Mouse (Mus musculus) T-helper 17 cell (primary cell): ENCODE measurements at regions not wholly inside any gene's neighbourhood (a gene's known extent, or its start where the extent isn't known, plus 50 kb on each side); places are given as distances from the start of the nearest gene placed in this dataset.

Experiments used
- in situ Hi-C, 2 experiments: fragments of 300-600 bp; cut with MboI, MseI; formaldehyde crosslinking; loops; 1 replicate in 1 of 2; 2 replicates in 1 of 2; pipeline ENCODE4 v1.15.1; 2025; ENCODE audit warnings: high pct_unique_total_duplicates in 2 of 2

DNA sequence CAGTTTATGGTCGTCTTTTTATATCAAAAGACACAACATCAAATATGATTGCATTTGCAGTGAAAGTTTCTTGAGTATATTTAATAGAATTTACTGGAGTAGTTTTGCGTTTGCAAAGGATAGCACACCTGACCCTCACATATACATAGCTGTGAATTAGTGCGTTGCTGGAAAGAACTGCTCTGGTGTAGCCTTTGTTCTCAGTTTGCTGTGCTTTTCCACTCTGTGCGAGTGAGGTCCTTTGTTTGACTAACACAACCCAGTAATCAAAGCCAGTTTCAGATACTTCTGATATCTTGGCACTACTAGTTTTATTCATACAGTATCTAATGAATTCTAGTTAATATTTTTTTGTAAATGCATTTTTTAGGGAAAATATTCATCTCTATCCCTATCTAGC, 84.7 kb downstream of the Trim52 start:
- in situ Hi-C loops = no loop called here

DNA sequence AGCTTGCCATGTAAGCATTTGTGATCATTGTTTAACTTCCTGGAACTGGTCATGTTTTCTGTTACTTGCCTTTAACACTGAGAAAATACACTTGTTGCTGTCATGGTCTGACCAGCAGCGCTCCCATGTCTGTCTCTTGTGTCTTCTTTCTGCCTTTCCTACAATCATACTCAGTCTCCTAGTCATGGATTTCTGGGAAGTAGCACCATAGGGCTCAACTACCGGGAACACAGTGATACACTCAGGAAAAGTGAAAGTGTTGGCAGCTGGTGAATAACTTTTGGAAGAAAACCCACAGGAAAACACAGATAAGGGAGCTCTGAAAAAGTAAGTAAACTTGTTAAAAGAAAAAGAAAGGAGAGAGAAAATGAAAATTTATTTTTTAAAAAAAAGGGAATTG, 87.6 kb downstream of the Trim52 start:
- in situ Hi-C loops = no loop called here

DNA sequence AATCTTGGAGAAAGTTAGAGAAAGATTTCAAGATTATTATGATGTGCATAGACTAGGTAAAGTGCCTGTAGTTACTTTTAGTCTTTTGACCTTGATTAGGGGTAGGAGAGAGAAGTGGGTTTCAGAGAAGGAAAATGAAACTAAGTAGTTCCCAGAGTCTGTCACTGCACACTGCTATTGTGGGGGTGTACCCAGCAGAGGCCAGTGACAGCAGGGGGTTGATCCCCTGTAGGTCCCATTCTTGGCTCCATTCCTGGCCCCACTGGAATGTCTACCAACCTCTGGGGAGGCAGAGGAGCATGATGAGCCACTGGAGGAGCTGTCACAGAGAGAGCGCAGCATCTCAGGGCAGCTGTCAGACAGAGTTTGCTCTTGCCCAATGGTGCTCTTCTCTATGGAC, 88.1 kb downstream of the Trim52 start:
- in situ Hi-C loops = no loop called here

DNA sequence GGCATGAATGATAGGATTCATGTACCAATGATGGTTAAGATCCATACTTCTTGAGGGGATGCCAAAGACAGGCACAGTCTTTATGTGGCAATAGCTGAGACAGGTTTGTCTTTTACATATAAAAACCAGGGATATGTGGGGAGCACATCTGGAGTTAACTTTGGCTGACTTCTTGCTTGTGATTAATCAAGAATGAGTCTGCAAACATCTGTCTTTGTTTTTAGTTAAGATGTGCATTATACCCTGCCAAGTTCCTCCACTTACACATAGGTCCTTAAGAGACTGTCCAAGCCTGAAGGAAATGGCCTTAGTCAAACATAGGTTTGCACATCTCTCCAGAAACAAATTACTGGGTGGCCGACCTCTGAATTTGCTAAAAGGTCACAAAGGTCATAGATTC, 91.8 kb downstream of the Trim52 start:
- in situ Hi-C loops = no loop called here

DNA sequence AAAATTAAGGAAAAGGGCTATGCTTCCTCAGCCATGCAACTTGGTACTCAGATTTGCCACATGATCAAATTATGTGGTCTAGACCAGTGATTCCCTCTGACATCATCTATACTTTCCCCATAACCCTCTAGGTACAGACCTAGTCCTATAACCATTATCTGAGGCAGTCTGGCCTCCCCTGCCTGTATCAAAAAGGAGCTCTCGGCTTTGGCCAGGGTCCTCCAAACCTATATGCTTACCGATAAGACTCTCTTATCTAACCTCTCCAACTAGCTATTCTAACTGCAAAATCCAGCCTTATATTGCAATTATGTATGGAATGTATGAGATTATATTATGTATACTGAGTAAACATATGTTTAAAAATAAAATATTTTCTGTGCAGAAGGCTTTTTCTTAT, 93.1 kb downstream of the Trim52 start:
- in situ Hi-C loops = no loop called here

DNA sequence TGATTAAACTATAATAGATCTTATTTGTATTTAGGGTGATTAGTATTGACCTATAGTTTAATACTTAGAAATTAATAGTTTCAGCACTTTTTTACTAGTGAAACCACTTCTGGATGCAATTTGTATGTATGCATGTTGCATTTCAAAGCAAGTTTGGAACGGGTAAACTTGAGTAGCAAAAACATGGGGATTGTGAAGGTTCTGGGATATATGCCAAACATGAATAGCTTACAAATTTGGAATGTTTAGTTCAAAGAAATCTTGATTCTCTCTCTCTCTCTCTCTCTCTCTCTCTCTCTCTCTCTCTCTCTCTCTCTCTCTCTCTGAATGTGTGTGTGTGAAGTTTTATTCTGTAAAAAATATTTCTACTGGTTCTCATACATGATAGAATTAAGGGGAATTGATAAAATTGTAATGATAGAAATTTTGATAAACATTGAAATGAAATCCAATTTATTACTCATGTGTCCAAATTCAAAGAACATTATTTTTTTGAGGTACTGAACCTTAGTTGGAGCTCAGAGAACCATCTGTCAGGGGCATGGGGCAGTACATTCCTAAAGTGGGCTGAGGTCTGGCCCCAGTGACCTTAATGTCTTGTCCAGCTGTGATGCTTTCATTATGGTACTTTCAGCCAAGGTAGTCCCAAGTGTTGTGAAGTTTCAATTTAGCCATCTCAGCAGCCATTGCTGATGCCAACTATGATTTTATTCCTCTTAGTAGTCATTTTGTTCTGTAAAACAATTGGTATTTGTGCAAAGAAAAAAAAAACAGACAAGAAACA, 93.7 kb downstream of the Trim52 start:
- in situ Hi-C loops = no loop called here

DNA sequence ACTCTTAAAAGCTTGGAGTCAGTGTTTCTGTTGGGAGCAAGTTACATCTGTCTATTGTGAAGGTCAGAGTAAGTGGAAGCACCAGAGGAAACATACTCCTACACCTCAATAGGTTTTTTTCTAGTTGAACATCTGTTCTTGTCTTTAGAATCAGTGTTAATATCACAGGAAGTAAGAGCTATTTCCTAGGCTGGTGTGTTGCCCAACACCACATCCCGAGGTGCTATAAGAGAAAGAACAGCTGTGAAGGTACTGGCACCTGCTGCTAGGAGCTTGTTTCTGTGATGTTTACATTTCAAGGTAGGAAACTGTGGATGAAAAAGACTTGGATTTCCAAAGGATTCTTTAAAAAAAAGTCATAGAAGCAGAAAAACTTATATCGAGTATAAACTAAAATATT, 105.1 kb downstream of the Trim52 start:
- in situ Hi-C loops = no loop called here

DNA sequence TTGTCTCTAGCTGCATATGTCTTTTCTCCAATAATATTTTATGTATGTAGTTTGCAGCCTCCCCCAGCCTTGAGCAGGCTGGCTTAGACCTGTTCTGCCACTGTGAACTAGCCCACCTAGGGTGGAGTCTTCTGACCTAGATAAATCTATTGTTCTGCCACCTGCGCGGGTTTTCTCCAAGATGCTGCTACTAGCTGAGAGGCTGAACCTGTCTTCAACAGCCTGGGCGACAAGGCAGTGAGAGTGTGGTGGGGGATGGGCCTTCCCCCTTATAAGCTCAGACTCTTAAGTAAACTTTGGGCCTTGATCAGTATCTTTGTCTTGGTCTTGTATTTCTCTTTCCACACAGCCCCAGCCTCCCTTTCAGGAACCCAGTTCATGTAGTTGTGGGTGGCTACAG, 111.7 kb downstream of the Trim52 start:
- in situ Hi-C loops = no loop called here

DNA sequence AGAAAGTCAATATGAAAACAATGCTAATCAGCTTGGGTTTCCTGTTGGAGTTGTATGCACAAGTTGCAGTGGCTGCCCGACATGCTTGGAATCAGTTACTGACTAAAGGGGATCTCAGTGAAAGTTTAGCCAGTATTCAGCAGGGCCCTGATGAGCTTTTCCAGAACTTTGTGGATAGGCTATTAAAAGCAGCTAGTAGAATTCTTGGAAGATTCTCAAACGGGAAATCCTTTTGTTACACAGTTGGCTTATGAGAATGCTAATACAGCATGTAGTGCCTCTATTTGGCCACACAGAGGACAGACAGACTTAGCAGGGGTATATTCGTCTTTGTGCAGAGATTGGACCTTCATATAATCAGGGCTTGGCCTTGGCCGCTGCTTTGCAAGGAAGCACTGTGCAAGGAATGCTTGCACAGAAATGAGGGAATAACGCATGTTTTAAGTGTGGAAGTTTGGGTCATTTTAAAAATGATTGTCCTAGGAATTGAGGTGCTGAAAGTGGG, 113.3 kb downstream of the Trim52 start:
- in situ Hi-C loops = no loop called here

DNA sequence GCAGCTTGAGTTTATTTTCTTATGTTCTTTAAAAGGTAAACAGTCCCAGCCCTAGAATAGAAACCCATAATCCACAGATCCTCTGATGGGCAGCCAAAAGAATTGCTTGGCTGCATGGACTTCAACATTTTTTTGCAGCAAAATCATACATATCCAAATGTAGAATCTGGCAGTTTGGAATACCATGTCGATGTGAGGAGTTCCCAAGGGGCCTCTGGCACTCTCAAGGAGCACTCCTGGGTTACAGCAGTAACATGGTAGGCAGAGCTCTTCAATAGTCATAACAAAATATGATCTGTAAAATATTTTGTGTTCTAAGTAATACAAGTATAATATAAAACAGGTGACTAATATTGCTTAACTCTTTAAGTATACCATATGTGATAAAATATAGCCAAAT, 119.4 kb downstream of the Trim52 start:
- in situ Hi-C loops = no loop called here

DNA sequence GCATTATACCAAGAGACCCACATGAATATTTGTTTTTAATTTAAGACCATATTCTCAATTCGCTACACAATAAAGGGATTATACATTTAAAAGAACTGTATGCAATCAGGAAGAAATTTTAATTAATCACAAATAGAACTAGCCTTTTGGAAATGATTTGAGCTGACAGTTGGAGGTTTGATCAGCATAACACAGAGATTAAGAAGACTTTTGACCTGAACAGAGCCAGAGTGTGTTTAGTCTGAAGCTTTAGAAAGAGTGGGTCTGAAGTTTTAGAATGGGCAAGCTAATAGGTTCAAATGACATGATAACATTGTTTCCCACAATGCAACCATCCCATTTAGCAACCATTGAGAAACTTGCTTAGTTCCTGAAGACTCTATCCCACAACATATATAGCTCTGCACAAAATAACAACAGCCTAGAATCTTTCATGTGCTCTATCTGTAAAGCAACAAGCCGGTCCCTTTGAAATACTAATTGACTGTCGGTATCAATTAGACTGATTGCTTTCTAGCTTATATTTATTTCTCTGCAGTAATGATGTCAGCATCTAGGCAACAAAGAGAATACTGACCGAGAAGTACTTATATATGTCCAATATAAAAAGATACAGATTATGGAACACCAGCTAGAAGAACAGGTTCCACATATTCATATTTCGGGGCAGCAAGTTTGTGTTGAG, 135.9 kb downstream of the Trim52 start:
- in situ Hi-C loops = no loop called here

DNA sequence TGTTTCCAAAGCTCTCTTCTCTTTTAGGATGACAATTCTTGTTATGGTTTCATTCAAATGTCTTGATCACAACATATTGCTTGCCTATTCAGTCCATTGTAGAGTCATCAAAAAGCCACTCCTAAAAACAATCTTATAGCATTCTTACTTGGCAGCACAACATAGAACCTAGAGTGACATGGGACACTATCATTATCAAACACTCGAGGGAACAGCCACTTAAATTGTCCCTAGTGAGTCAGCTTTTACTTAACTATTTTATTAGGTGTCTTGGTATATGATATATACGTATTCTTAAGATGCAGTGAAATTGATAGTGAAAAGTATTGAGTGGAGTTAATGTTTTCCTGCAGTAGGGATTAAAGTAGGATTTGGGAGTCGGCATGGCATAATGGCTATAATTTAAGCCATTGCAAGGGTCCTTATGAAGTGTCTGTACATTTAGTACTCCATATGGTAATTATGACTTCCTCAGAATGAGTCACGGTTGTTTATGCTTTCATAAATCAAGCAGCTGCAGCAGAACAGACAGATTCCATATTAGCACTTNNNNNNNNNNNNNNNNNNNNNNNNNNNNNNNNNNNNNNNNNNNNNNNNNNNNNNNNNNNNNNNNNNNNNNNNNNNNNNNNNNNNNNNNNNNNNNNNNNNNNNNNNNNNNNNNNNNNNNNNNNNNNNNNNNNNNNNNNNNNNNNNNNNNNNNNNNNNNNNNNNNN, 153.6 kb downstream of the Trim52 start:
- in situ Hi-C loops = no loop called here

DNA sequence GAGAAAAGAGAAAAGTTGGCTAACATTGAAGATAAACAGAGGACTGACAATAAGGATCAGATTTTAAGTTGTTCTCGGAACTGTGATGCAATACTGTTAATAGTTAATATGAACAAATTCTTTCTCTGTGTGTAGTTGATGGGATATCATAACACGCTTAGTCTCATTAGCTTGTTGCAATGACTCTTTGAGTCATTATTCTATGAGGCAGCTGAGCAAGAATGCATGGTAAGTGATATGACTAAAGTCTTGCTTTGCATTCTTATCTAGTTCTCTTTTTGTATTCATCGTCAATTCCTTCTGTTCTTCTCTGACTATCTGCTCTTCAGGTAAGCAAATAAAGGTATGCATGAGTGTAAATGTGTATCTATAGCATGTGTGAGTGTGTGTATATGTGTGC, 159.3 kb downstream of the Trim52 start:
- in situ Hi-C loops = no loop called here

DNA sequence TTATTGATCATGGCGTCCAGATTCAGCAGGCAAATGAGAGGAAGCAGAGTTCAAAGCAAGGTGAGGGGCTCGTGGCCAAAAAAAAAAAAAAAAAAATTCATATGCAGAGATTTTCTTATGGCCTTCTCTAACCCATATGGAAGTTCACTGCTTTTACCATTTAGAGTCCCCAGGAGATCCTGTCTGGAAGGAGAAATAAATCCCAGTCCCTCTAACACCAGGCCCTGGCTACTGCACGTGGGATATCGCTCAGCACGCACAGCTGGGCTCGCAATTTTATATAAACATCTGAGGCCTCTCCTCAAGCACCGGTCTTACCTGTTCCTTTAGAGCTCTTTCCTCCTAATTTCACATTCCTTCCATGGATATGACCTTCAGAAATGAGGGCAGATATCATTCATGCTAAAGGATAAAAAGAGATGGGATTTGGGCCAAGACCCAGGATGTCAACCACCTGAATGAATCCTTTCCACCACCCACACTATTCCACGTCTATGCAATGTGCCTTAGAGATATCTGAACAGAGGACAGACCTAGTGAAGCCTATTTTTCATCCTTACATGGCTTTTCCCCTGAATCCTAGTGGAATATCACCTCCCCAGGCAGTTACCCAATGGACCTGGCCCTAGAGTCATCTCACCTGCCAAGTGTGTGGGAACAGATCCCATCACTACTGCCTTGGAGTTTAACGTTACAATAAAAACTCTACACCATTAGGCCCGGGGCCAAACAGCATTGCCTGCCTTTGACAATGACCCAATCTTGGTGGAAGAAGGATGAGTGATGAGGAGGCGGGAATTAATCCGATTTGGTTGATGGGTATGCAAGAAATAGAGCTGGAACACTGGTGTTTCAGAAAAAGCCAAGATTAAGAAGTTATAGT, 161.9 kb downstream of the Trim52 start:
- in situ Hi-C loops = no loop called here

DNA sequence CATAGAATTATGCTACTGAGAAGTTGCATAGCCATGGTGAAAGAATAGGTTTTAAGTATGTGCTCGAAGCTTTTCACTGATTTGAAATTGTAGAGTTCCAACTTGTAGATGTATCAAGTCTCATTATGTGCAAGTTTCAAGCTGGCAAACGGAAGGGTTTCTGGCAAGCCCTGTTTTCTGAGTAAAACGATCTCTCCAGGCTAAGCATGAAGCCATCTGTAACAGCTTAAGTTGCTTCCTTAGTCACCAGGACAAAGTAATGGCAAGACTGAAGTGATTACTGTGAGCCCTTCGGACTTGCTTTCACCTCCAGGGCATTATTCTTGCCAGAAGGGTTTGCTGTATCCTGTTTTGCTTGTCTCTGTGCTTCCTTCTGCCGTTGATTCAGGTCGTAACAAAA, 163.7 kb downstream of the Trim52 start:
- in situ Hi-C loops = no loop called here

DNA sequence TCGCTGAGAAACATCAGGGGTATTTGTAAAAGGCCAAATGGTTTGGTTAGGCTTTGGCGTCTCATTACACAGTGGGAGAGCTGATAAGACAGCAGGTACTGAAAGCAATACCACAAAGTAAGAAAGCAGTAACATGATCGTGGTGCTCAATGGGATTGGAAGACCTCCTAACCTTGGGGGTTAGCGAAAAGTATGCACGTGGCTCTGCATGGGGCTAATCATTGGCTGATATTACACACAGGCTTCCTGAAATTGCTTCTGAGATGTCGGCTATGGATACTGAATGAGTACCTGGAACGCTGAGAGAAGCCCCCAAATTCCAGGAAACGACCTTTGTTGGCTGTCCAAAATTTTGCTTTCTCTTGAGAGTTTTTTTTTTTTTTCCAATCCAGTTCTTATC, 207.6 kb downstream of the Trim52 start:
- in situ Hi-C loops = no loop called here

DNA sequence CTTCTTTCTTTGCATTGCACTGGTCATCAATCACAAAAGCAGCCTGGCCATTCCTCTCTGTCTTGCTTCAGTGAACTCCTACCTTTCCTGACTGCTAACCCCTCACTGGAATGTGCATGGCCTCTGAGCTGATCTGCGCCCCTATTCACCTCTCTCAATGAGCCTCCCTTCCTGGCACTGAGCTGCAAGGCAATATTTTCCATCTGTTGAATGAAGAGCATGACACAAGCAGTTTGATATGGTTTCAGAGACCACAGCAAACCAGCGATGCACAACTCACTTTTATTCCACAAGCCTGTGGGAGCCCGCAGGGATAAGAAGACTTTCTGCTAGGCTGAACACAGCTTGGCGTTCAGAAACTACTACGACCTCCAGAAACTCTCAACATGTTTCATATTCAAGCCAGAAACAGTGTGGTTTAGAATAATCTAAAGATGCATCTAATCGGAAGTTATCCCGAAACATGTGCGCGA, 208.1 kb downstream of the Trim52 start:
- in situ Hi-C loops = no loop called here

DNA sequence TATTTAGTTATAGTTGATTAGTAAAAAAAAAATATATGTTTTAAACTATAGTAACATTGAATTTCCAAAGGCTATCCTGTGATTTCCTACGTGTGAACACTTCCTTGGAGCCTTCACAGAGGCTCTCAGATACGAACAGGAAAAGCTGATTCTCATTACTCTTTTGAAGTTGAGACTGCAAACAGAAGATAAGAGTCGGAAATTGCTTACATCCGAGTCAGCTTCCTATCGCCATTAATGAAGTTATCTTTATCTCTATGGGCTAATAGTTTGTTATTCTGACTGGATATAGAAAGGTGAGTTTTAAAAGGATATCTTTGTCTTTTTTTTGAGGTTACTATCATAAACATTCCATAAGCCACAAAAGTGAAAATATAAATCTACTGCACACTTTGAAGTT, 212.8 kb downstream of the Trim52 start:
- in situ Hi-C loops = no loop called here

DNA sequence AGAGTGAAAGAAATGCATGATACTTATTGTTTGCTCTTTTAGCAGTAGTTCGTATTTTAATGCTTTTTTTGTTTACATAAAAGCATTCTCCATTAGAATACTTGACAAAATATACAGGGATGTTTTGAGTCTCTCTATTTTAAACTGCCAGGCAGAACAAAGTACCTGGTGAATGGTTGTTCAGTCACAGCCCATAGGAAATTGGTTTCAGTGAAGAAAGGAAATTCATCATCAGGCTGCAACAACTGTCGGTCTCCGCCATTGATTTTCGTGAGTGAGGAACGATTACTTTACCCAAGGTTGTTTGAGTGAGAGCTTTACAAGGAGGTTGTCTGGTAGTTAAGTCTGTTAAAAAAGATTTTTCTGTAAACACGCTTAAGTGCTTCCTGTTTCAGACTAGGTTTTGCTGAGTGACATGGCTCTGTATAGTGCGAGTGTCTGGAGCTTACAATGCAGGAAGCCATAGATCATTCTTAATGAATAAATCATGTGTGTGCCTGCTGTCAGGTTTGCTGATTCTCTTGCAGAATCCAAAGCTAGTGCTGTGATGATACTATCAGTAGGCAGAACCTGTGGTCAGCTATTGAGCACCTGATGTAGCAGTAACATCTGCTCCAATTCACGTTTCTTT, 221.8 kb downstream of the Trim52 start:
- in situ Hi-C loops = no loop called here

DNA sequence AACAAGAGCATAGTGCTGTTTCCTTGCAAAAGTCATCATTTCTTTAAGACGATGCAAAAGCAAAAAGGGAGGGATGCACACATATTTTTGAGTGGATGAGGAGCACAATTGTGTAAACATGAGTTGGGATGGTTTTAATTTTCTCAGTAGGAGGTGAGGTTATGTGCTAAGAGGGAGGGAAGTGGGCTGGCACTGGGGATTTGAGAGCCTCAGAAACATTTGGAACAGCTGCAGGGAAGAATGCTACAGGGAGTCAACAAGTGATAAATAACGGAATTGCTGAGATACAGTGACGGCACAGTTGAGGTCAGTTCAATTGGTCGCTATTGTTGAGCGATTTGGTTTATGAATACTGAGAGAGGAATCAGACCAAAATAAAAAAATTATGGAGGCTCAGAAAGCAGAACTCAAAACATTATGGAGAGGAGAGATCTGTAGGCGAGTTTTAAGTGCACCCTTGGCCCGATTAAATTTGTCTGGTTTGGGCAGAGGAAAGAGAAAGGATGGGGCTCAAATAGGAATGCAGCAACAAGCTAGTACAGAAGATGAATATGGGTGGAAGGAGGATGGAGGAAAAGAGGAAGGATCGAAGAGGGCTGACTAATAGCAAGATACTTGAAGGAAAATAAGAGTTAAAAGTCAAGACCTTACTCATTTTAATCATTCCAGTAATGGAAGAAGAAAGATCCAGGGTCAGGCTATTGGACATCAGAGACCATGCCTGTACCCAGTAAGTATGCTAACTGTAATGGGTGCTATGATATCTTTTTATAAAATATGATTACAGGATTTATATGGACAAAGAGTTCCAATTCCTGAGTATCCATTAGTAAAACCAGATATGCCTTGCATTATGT, 259.0 kb downstream of the Trim52 start:
- in situ Hi-C loops = no loop called here
